Mouse (Mus musculus) stomach, postnatal 0 days (tissue): Measurements from ENCODE around the gene Fst. TPM values are rescaled to one million over a fixed set of nuclear protein-coding genes. Genes with fewer than 3 reads are reported as not detected.

Experiments used
- ATAC-seq: fragments of 200-750 bp; cut with Nextera tagmentation; 2 replicates; pipeline ENCODE4 v1.8.0; 2017; ENCODE audit not compliant: low FRiP score, low TSS enrichment
- DNase-seq: peaks from one replicate; pipeline ENCODE4 v3.0.0-alpha.2; 2016; ENCODE audit warnings: low spot score
- H3K27ac ChIP-seq: fragments of 300-500 bp; sonication (generic); replicated peaks from 2 replicates; pipeline ENCODE4 v1.5.1; 2014; ENCODE audit warnings: mild to moderate bottlenecking, control low read depth
- H3K27me3 ChIP-seq: fragments of 300-500 bp; sonication (generic); 2 replicates; pipeline ENCODE4 v1.6.1; 2014; ENCODE audit warnings: low read length; ENCODE audit not compliant: control insufficient read depth, insufficient read depth
- H3K36me3 ChIP-seq: fragments of 300-500 bp; sonication (generic); 2 replicates; pipeline ENCODE4 v1.6.1; 2014; ENCODE audit warnings: low read length, mixed read lengths; ENCODE audit not compliant: control insufficient read depth, insufficient read depth
- H3K4me1 ChIP-seq: fragments of 300-500 bp; sonication (generic); replicated peaks from 2 replicates; pipeline ENCODE4 v1.6.1; 2014; ENCODE audit warnings: antibody characterized with exemption; ENCODE audit not compliant: control insufficient read depth, insufficient read depth
- H3K4me2 ChIP-seq: fragments of 300-500 bp; sonication (generic); replicated peaks from 2 replicates; pipeline ENCODE4 v1.6.1; 2014; ENCODE audit warnings: low read depth, mild to moderate bottlenecking, control low read depth, moderate library complexity
- H3K4me3 ChIP-seq: fragments of 300-500 bp; sonication (generic); 2 replicates; pipeline ENCODE4 v1.5.1; 2014; ENCODE audit warnings: low read depth, low read length, control low read depth
- H3K9ac ChIP-seq: fragments of 300-500 bp; sonication (generic); 2 replicates; pipeline ENCODE4 v1.6.1; 2014; ENCODE audit warnings: mild to moderate bottlenecking, low read length, control low read depth, mixed read lengths
- H3K9me3 ChIP-seq: fragments of 300-500 bp; sonication (generic); 2 replicates; pipeline ENCODE4 v1.6.1; 2016; ENCODE audit warnings: low read length; ENCODE audit not compliant: control insufficient read depth
- CTCF ChIP-seq: IDR thresholded peaks from 2 replicates; pipeline ENCODE4 v1.5.1; 2016; ENCODE audit warnings: antibody characterized with exemption, low read depth, mild to moderate bottlenecking, moderate library complexity
- EP300 ChIP-seq: optimal IDR thresholded peaks from 2 replicates; pipeline ENCODE3; 2016; ENCODE audit warnings: antibody characterized with exemption
- WGBS: fragments of 180-500 bp; shearing (Covaris S2); extraction: QIAGEN DNeasy Blood & Tissue Kit; methylation state at CpG from one replicate; pipeline ENCODE4 v1.1.7; 2014; 5-methylcytosine and 5-hydroxymethylcytosine counted together
- polyA plus RNA-seq: library from polyadenylated mRNA; unstranded; fragments of >200 nt; fragmentation: Nextera tagmentation; extraction: Ambion mirVana; gene quantifications from 2 replicates; pipeline ENCODE4 v1.2.1, GENCODE M21; 2015

The Fst gene
- polyA plus RNA-seq, 1 experiment from 2014 or later, result 27.8 TPM

DNA sequence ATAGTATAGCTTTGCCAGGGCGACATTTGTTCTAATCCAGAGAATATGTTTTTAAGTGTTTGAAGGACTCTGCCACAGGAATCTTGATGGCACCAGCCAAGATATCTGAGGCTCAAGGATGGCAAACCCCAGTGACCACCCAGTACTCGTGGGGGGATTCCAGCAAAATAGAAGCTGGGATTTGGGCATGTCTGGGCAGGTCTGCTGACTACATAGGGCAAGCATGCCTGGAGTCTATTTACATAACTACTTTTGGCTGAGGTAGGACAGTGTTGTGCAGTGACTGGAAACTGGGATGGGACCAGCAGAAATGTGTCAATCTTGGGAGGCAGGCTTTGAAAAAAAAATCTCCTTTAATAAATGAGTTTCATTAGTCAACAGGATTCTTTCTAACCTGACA is 11.5 kb downstream of the Fst start:
- Histone ChIP-seq H3K9ac (no peak overlapping the region), H3K4me3 (no peak overlapping the region), H3K4me1 (no peaks in the 10 kb centered on the region), H3K27ac (no peak overlapping the region), H3K27me3 (no peaks in the 10 kb centered on the region), H3K4me2 (no peak overlapping the region), H3K9me3 (no peaks in the 10 kb centered on the region), H3K36me3 (no peaks in the 10 kb centered on the region)
- TF ChIP-seq EP300 (no peak), CTCF (no peak)
- ATAC-seq (no peak), DNase-seq (no peak)
- WGBS, result 68% methylated on average over 2 of the region's 2 CpGs

GRCm38 (mm10) chr13:114432491-114432890 is 26.3 kb downstream of the Fst start:
- WGBS, result 56% methylated on average over 5 of the region's 5 CpGs
- Histone ChIP-seq H3K4me2 (no peak overlapping the region), H3K4me1 (no peaks in the 10 kb centered on the region), H3K4me3 (no peak overlapping the region), H3K36me3 (no peaks in the 10 kb centered on the region), H3K27ac (no peak overlapping the region), H3K27me3 (no peaks in the 10 kb centered on the region), H3K9me3 (no peaks in the 10 kb centered on the region), H3K9ac (no peak overlapping the region)
- ATAC-seq (no peak), DNase-seq (no peak)
- no peak for TF ChIP-seq EP300
- no peak for TF ChIP-seq CTCF

GRCm38 (mm10) chr13:114425230-114425629 is 33.5 kb downstream of the Fst start:
- 95% methylated on average over 5 of the region's 5 CpGs for WGBS
- no peaks in the 10 kb centered on the region for H3K9me3 ChIP-seq
- DNase-seq (no peak), ATAC-seq (no peak)
- no peak overlapping the region for H3K27ac ChIP-seq
- no peak for TF ChIP-seq EP300
- no peak for TF ChIP-seq CTCF
- H3K9ac ChIP-seq, result no peak overlapping the region
- H3K4me2 ChIP-seq, result no peak overlapping the region
- no peak overlapping the region for H3K4me3 ChIP-seq
- H3K27me3 ChIP-seq, result no peaks in the 10 kb centered on the region
- H3K36me3 ChIP-seq, result no peaks in the 10 kb centered on the region
- H3K4me1 ChIP-seq, result no peaks in the 10 kb centered on the region

DNA sequence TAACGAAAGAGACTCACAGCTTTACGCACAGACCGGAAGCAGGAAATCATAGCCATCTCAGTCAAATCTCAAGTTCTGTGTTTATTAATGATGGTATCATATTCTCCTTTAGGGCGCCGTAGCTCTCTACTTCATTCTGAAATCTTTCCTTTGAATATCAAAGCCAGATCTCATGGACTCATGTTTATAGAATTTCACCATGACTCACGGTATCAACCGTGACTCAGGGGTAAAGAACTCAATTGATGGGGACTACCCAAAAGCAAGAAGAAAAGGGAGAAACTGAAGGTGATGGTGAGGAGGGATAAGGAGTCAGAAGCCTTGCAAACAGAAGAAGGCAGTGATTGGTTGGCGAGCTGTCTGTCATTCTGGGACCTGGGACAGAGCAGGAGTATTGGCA is 38.5 kb downstream of the Fst start:
- no peak for DNase-seq
- 57% methylated on average over 8 of the region's 8 CpGs for WGBS
- no peaks in the 10 kb centered on the region for H3K27me3 ChIP-seq
- no peak overlapping the region for H3K9ac ChIP-seq
- no peaks in the 10 kb centered on the region for H3K36me3 ChIP-seq
- no peak for TF ChIP-seq EP300
- no peak for TF ChIP-seq CTCF
- no peaks in the 10 kb centered on the region for H3K9me3 ChIP-seq
- no peak overlapping the region for H3K4me3 ChIP-seq
- no peak overlapping the region for H3K27ac ChIP-seq
- ATAC-seq, result no peak
- no peaks in the 10 kb centered on the region for H3K4me1 ChIP-seq
- H3K4me2 ChIP-seq, result no peak overlapping the region

DNA sequence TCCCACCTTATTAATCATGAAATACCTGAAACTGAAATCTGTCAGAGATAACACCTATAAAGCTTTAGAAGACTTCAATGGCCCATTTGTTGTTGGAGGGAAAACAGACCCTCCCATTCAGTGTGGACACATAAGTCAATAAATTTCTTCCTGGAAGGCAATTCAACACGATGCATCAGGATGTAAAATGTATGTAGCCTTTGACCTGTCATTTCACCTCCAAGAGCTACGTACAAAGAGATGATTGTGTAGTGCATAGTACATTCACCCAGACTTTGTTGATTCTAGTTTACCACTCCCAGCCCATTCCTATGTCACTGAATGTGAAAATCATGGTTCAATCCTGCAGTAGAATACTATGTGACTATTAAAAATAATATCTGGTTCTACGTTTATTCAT is 39.4 kb downstream of the Fst start:
- no peaks in the 10 kb centered on the region for H3K36me3 ChIP-seq
- no peak for TF ChIP-seq CTCF
- ATAC-seq (no peak), DNase-seq (no peak)
- H3K4me2 ChIP-seq, result no peak overlapping the region
- no peak overlapping the region for H3K4me3 ChIP-seq
- H3K9ac ChIP-seq, result no peak overlapping the region
- H3K27ac ChIP-seq, result no peak overlapping the region
- H3K4me1 ChIP-seq, result no peaks in the 10 kb centered on the region
- 58% methylated on average over 3 of the region's 3 CpGs for WGBS
- no peaks in the 10 kb centered on the region for H3K27me3 ChIP-seq
- H3K9me3 ChIP-seq, result no peaks in the 10 kb centered on the region

GRCm38 (mm10) chr13:114412326-114412725 is 46.4 kb downstream of the Fst start:
- Histone ChIP-seq H3K9me3 (no peaks in the 10 kb centered on the region), H3K4me3 (no peak overlapping the region), H3K27me3 (no peaks in the 10 kb centered on the region), H3K9ac (no peak overlapping the region), H3K4me2 (no peak overlapping the region), H3K4me1 (no peaks in the 10 kb centered on the region), H3K36me3 (no peaks in the 10 kb centered on the region), H3K27ac (no peak overlapping the region)
- TF ChIP-seq CTCF (no peak), EP300 (no peak)
- DNase-seq (no peak), ATAC-seq (no peak)

DNA sequence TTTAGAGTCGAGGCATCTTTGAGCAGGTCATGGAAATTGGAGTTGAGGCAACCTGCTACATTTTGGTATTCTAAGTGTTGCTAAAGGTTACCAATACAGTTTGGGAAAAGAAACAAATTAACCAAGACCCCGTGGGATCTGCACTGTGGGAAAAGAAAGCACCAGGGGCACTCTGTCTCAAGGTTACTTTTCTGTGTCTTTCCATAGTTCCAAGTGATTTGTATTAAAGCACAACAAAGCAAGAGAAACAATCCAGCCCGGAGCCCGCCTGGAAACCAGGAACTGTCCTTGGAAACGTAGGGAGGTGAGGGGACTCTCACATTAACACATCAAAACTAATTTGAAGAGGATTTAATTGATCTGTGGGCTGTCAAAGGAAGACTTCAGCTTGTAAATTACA is 51.9 kb downstream of the Fst start:
- WGBS, result 32% methylated on average over 5 of the region's 5 CpGs
- Histone ChIP-seq H3K9ac (no peak overlapping the region), H3K4me1 (no peaks in the 10 kb centered on the region), H3K9me3 (no peaks in the 10 kb centered on the region), H3K4me3 (no peak overlapping the region), H3K27ac (no peak overlapping the region), H3K4me2 (no peak overlapping the region), H3K27me3 (no peaks in the 10 kb centered on the region), H3K36me3 (no peaks in the 10 kb centered on the region)
- TF ChIP-seq EP300, result no peak
- no peak for TF ChIP-seq CTCF
- DNase-seq, result no peak
- no peak for ATAC-seq
